Mouse (Mus musculus) C2C12 (cell line): ENCODE results near the gene Zgpat.

ENCODE experiments used
- CTCF ChIP-seq: IDR thresholded peaks from one replicate; pipeline ENCODE4 v1.5.1; 2011; ENCODE audit not compliant: control insufficient read depth, insufficient read depth, insufficient read length
- FOSL1 ChIP-seq: IDR thresholded peaks from one replicate; pipeline ENCODE4 v1.8.0; 2011; ENCODE audit warnings: mild to moderate bottlenecking, low read length; ENCODE audit not compliant: poor library complexity, insufficient read depth, severe bottlenecking
- MYOG ChIP-seq: IDR thresholded peaks from one replicate; pipeline ENCODE4 v1.6.1; 2011; ENCODE audit not compliant: control insufficient read depth, insufficient read length; ENCODE audit errors: extremely low read depth
- USF1 ChIP-seq: IDR thresholded peaks from one replicate; pipeline ENCODE4 v1.6.1; 2011; ENCODE audit warnings: low read depth, mild to moderate bottlenecking, control low read depth, moderate library complexity

- TF ChIP-seq CTCF (no peak), FOSL1 (no peak), MYOG (no peak), USF1 (no peak)
These were observed 782 bp upstream of the Zgpat start for GRCm38 (mm10) chr2:181363946-181364345.
